Comparison of ENCODE assay signal across 30 mouse cellular contexts in the genomic region with DNA sequence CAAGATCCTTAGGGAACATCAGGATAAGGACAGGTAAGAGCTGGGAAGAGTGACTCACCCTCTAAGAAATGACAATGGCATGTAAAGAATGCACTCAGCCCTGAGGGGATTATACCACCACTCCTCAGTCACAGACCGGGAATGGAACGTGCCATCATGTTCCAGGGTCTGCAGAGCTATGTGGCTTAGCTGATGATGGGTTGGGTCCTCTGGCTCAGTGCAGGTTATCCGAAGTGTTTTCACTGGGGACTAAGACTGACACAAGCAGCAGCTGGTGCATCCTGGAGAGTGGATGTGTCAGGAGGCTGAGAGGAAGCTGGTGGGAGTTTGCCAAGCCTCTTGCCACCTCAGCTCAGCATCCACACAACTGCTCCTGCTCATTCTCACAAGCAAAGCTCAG. TPM values are rescaled to one million over a fixed set of nuclear protein-coding genes. Genes with fewer than 3 reads are reported as not detected.
DNase-seq lines count a peak whose midpoint lies in the region; ATAC-seq and TF ChIP-seq lines count a peak whose summit lies in the region.
"Had no signal": no experiment of that assay in that cellular context is flagged by ENCODE, and none has a peak within 500 bp of the region (broad histone marks: within the 10 kb centered on the region; RNA-seq: fewer than 3 reads in every experiment).

No protein-coding gene starts in this region.

- no peak overlapping the region for H3K4me3 ChIP-seq in embryonic facial prominence, embryonic 14.5 days (ENCODE audit: low read depth, low read length)
- H3K4me3 ChIP-seq in embryonic facial prominence, embryonic 10.5 days = no peak overlapping the region
- no peak overlapping the region for H3K4me3 ChIP-seq in midbrain, embryonic 11.5 days (ENCODE audit: low read depth, low read length)
- H3K4me3 ChIP-seq in midbrain, embryonic 16.5 days (ENCODE audit: low read depth, low read length) = no peak overlapping the region
- H3K4me3 ChIP-seq: forebrain, embryonic 13.5 days; heart, embryonic 13.5 days; hindbrain, embryonic 10.5 days; hindbrain, embryonic 15.5 days; lung, embryonic 15.5 days; megakaryocyte, embryonic 14.5 days; midbrain, embryonic 13.5 days had no signal

- WGBS in embryonic facial prominence, embryonic 14.5 days = 51% methylated on average over 3 of the region's 3 CpGs
- WGBS in embryonic facial prominence, embryonic 10.5 days = 49% methylated on average over 3 of the region's 3 CpGs
- WGBS in midbrain, embryonic 11.5 days = 61% methylated on average over 3 of the region's 3 CpGs
- 65% methylated on average over 3 of the region's 3 CpGs for WGBS in midbrain, embryonic 16.5 days

- ATAC-seq in embryonic facial prominence, embryonic 14.5 days (ENCODE audit: low read depth) = no peak
- no peak for ATAC-seq in midbrain, embryonic 11.5 days (ENCODE audit: low FRiP score)
- ATAC-seq in midbrain, embryonic 16.5 days = no peak
- peak; percentile 13 for ATAC-seq in Patski
- ATAC-seq: CD4-positive, CD25-positive, alpha-beta regulatory T cell, adult 4 months; forebrain, embryonic 13.5 days; inflammation-experienced regulatory T-cells, adult 6 months; midbrain, embryonic 13.5 days had no signal

- H3K4me2 ChIP-seq in embryonic facial prominence, embryonic 14.5 days (ENCODE audit: low read depth, low read length) = no peak overlapping the region
- H3K4me2 ChIP-seq in midbrain, embryonic 11.5 days = no peak overlapping the region
- H3K4me2 ChIP-seq in midbrain, embryonic 16.5 days (ENCODE audit: low read length) = no peak overlapping the region
- H3K4me2 ChIP-seq: forebrain, embryonic 13.5 days; heart, embryonic 13.5 days; hindbrain, embryonic 15.5 days; lung, embryonic 15.5 days; midbrain, embryonic 13.5 days had no signal

- TF ChIP-seq CTCF in Patski (IDR thresholded peaks at IDR 0.05) = no peak

- peak; percentile 23 for DNase-seq in embryonic facial prominence, embryonic 14.5 days (ENCODE audit: low spot score)
- DNase-seq in embryonic facial prominence, embryonic 10.5 days (ENCODE audit: low spot score) = no peak
- peak; percentile 12 for DNase-seq in midbrain, embryonic 11.5 days (ENCODE audit: low spot score, missing footprints)
- no peak for DNase-seq in Patski (ENCODE audit: low read depth, low spot score)
- no peak for DNase-seq in thymus, postnatal 36 days
- DNase-seq in ovary, postnatal 14 days (ENCODE audit: low spot score) = no peak
- DNase-seq: cerebellum, postnatal 14 days; gastrocnemius, postnatal 25 days; heart, adult 18-20 months; heart, postnatal 10 days; kidney, adult 11 months; kidney, postnatal 25 days; liver; lung, postnatal 4 days; retina, postnatal 1 day; right cerebral cortex, postnatal 25 days; spleen, adult 18-20 months; thymus, adult 2 months had no signal

- POLR2A ChIA-PET in Patski (lab: Charles Lee) = interaction anchor here (1.0 kb wide), 1 partner anchor 10 kb away, joined by 3 read pairs; no protein-coding TSS in a partner anchor

- no peak overlapping the region for H3K9ac ChIP-seq in embryonic facial prominence, embryonic 14.5 days (ENCODE audit: low read depth, low read length)
- H3K9ac ChIP-seq in midbrain, embryonic 11.5 days (ENCODE audit: low read length) = no peak overlapping the region
- no peak overlapping the region for H3K9ac ChIP-seq in midbrain, embryonic 16.5 days (ENCODE audit: low read depth, low read length)
- H3K9ac ChIP-seq: hindbrain, embryonic 15.5 days; liver, embryonic 14.5 days; lung, embryonic 15.5 days; midbrain, embryonic 13.5 days had no signal

- 0 out of 2 replicates have a peak, but pooled peaks cover 7% of the 10 kb centered on the region for H3K4me1 ChIP-seq in embryonic facial prominence, embryonic 14.5 days (ENCODE audit: control insufficient read depth, insufficient read depth, low read length)
- H3K4me1 ChIP-seq in embryonic facial prominence, embryonic 10.5 days = peaks cover 62% of the 10 kb centered on the region
- H3K4me1 ChIP-seq in midbrain, embryonic 11.5 days (ENCODE audit: control insufficient read depth, insufficient read depth, low read length) = peaks cover 17% of the 10 kb centered on the region
- peaks cover 12% of the 10 kb centered on the region; the same call in 1 of the 2 replicates for H3K4me1 ChIP-seq in midbrain, embryonic 16.5 days (ENCODE audit: control insufficient read depth, insufficient read depth, low read length)

- no peaks in the 10 kb centered on the region for H3K9me3 ChIP-seq in embryonic facial prominence, embryonic 14.5 days (ENCODE audit: control insufficient read depth, low read length)
- no peaks in the 10 kb centered on the region for H3K9me3 ChIP-seq in embryonic facial prominence, embryonic 10.5 days
- H3K9me3 ChIP-seq in midbrain, embryonic 11.5 days (ENCODE audit: control insufficient read depth, low read length) = no peaks in the 10 kb centered on the region
- no peaks in the 10 kb centered on the region for H3K9me3 ChIP-seq in midbrain, embryonic 16.5 days (replicated peaks; ENCODE audit: control insufficient read depth, low read length, poor library complexity, severe bottlenecking)
- H3K9me3 ChIP-seq: forebrain, embryonic 13.5 days; heart, embryonic 13.5 days; hindbrain, embryonic 10.5 days; hindbrain, embryonic 15.5 days; lung, embryonic 15.5 days; megakaryocyte, embryonic 14.5 days; midbrain, embryonic 13.5 days had no signal

- H3K27ac ChIP-seq in embryonic facial prominence, embryonic 14.5 days (replicated peaks; ENCODE audit: low read depth, low read length) = no peak overlapping the region
- H3K27ac ChIP-seq in embryonic facial prominence, embryonic 10.5 days (replicated peaks) = no peak overlapping the region
- no peak overlapping the region for H3K27ac ChIP-seq in midbrain, embryonic 11.5 days (ENCODE audit: low read depth, low read length)
- no peak overlapping the region for H3K27ac ChIP-seq in midbrain, embryonic 16.5 days (ENCODE audit: low read length)
- H3K27ac ChIP-seq: forebrain, embryonic 13.5 days; heart, embryonic 13.5 days; hindbrain, embryonic 10.5 days; hindbrain, embryonic 15.5 days; liver, embryonic 14.5 days; midbrain, embryonic 13.5 days; stomach, postnatal 0 days had no signal

- no peaks in the 10 kb centered on the region for H3K27me3 ChIP-seq in embryonic facial prominence, embryonic 14.5 days (replicated peaks; ENCODE audit: control insufficient read depth, insufficient read depth, low read length)
- H3K27me3 ChIP-seq in embryonic facial prominence, embryonic 10.5 days (replicated peaks; ENCODE audit: low read depth, poor library complexity, severe bottlenecking) = 0 out of 2 replicates have a peak, but pooled peaks cover 7% of the 10 kb centered on the region
- peaks cover 12% of the 10 kb centered on the region for H3K27me3 ChIP-seq in midbrain, embryonic 11.5 days (ENCODE audit: control insufficient read depth, insufficient read depth, low read length)
- H3K27me3 ChIP-seq in midbrain, embryonic 16.5 days (ENCODE audit: control insufficient read depth, insufficient read depth, low read depth, low read length) = no peaks in the 10 kb centered on the region
- no peaks in the 10 kb centered on the region for H3K27me3 ChIP-seq in Patski
- H3K27me3 ChIP-seq: forebrain, embryonic 13.5 days; heart, embryonic 13.5 days; hindbrain, embryonic 15.5 days; lung, embryonic 15.5 days had no signal

- in situ Hi-C loops in Patski (cut with MboI; ENCODE audit: low pct_unique_long_range_greater_than_20kb) = no loop called here

- H3K36me3 ChIP-seq in embryonic facial prominence, embryonic 14.5 days (ENCODE audit: control insufficient read depth, insufficient read depth, low read length) = no peaks in the 10 kb centered on the region
- H3K36me3 ChIP-seq in embryonic facial prominence, embryonic 10.5 days (replicated peaks) = no peaks in the 10 kb centered on the region
- no peaks in the 10 kb centered on the region for H3K36me3 ChIP-seq in midbrain, embryonic 11.5 days (ENCODE audit: control insufficient read depth, insufficient read depth, low read length)
- H3K36me3 ChIP-seq in midbrain, embryonic 16.5 days (ENCODE audit: control insufficient read depth, insufficient read depth, low read length) = 0 out of 2 replicates have a peak, but pooled peaks cover 8% of the 10 kb centered on the region
- H3K36me3 ChIP-seq: heart, embryonic 13.5 days; hindbrain, embryonic 10.5 days; lung, embryonic 15.5 days had no signal

- CTCF ChIA-PET in Patski (lab: Charles Lee) = interaction anchor here (1.5 to 7.4 kb wide), 2 partner anchors 9 to 28 kb away, joined by 6 to 62 read pairs; no protein-coding TSS in a partner anchor

RNA-seq across cellular contexts. Expression of a gene that starts 50.7 kb away (rescaled TPM):
- polyA plus RNA-seq in embryonic facial prominence, embryonic 14.5 days (2014; fragmentation: Nextera tagmentation; extraction: Ambion mirVana) = 3.6 and 4.2 TPM in 2 replicates
- 4.8 and 5.5 TPM in 2 replicates for polyA plus RNA-seq in embryonic facial prominence, embryonic 10.5 days (2016; fragmentation: Nextera tagmentation; extraction: Ambion mirVana)
- 13.5 and 13.8 TPM in 2 replicates for polyA plus RNA-seq in midbrain, embryonic 11.5 days (2014; fragmentation: Nextera tagmentation; extraction: Ambion mirVana)
- 48.4 and 54.3 TPM in 2 replicates for polyA plus RNA-seq in midbrain, embryonic 16.5 days (2015; fragmentation: Nextera tagmentation; extraction: Ambion mirVana)
- 13.7 TPM for polyA plus RNA-seq in Patski (2021)

Comparison
In these comparisons a context has a peak if more than half of its experiments do, and no peak if none do; other contexts are left out.
1. DNase-seq: peak in embryonic facial prominence, embryonic 14.5 days (single experiment) and midbrain, embryonic 11.5 days (single experiment); none in embryonic facial prominence, embryonic 10.5 days (single experiment), Patski (single experiment), thymus, postnatal 36 days (0 of 2) and ovary, postnatal 14 days (single experiment).